Comparison of ENCODE assay signal across 26 mouse cellular contexts in genomic region chr8:125727797-125728196, GRCm38 (mm10). TPM values are rescaled to one million over a fixed set of nuclear protein-coding genes. Genes with fewer than 3 reads are reported as not detected.
A peak's percentile ranks its signal among the peaks of the same experiment; 100 is the strongest.
DNase-seq lines count a peak whose midpoint lies in the region; ATAC-seq and TF ChIP-seq lines count a peak whose summit lies in the region.
"Had no signal": no experiment of that assay in that cellular context is flagged by ENCODE, and none has a peak within 500 bp of the region (broad histone marks: within the 10 kb centered on the region; RNA-seq: fewer than 3 reads in every experiment).

No protein-coding gene starts in this region.

- H3K27me3 ChIP-seq in liver, postnatal 0 days (ENCODE audit: insufficient read depth, low read length): no peaks in the 10 kb centered on the region
- H3K27me3 ChIP-seq in liver, embryonic 12.5 days (replicated peaks): peaks cover 8% of the 10 kb centered on the region; the same call in 1 of the 2 replicates
- no peaks in the 10 kb centered on the region for H3K27me3 ChIP-seq in limb, embryonic 10.5 days (ENCODE audit: low read depth, poor library complexity, severe bottlenecking)
- no peaks in the 10 kb centered on the region for H3K27me3 ChIP-seq in lung, postnatal 0 days (replicated peaks; ENCODE audit: insufficient read depth, low read length)
- H3K27me3 ChIP-seq: CH12.LX; forebrain, embryonic 13.5 days; heart, embryonic 15.5 days; liver, embryonic 13.5 days; midbrain, embryonic 12.5 days had no signal

- H3K4me2 ChIP-seq in liver, postnatal 0 days (ENCODE audit: low read depth, low read length): no peak overlapping the region
- no peak overlapping the region for H3K4me2 ChIP-seq in liver, embryonic 12.5 days
- H3K4me2 ChIP-seq in lung, postnatal 0 days (replicated peaks; ENCODE audit: low read depth, low read length): no peak overlapping the region
- H3K4me2 ChIP-seq: forebrain, embryonic 13.5 days; heart, embryonic 15.5 days; hindbrain, embryonic 14.5 days; liver, embryonic 13.5 days; midbrain, embryonic 12.5 days had no signal

- no peak for ATAC-seq in liver, postnatal 0 days
- no peak for ATAC-seq in liver, embryonic 12.5 days
- peak; percentile 71 for ATAC-seq in lung, postnatal 0 days
- ATAC-seq: forebrain, embryonic 13.5 days; inflammation-experienced regulatory T-cells, adult 6 months had no signal

- TF ChIP-seq EP300 in liver, postnatal 0 days (IDR thresholded peaks at IDR 0.05; ENCODE audit: low read depth): no peak
- TF ChIP-seq EP300 in lung, postnatal 0 days (IDR thresholded peaks at IDR 0.05): no peak

- no peak for DNase-seq in liver, postnatal 0 days
- no peak for DNase-seq in limb, embryonic 10.5 days (ENCODE audit: low spot score)
- peak; percentile 69 for DNase-seq in lung, postnatal 0 days (ENCODE audit: low spot score)
- no peak for DNase-seq in left cerebral cortex, adult 18-20 months (ENCODE audit: low spot score in 2 of 2)
- no peak for DNase-seq in spleen, adult 12 weeks (ENCODE audit: low spot score)
- no peak for DNase-seq in T-cell, adult 2 months (ENCODE audit: low spot score)
- DNase-seq: adrenal gland, postnatal 14 days; B cell, adult 2 months; cerebellum, adult 9-10 months; heart, adult 2 months; heart, postnatal 4 days; kidney, adult 2 months; kidney, postnatal 25 days; left cerebral cortex, postnatal 4 days; liver, embryonic 13.5 days; spleen, adult 18-20 months had no signal

- no peaks in the 10 kb centered on the region for H3K9me3 ChIP-seq in liver, postnatal 0 days (ENCODE audit: low read length)
- H3K9me3 ChIP-seq in liver, embryonic 12.5 days (replicated peaks): no peaks in the 10 kb centered on the region
- H3K9me3 ChIP-seq in limb, embryonic 10.5 days (replicated peaks): no peaks in the 10 kb centered on the region
- H3K9me3 ChIP-seq in lung, postnatal 0 days (ENCODE audit: low read length): no peaks in the 10 kb centered on the region
- H3K9me3 ChIP-seq: forebrain, embryonic 13.5 days; heart, embryonic 15.5 days; liver, embryonic 13.5 days; midbrain, embryonic 12.5 days had no signal

- H3K9ac ChIP-seq in liver, postnatal 0 days (replicated peaks): no peak overlapping the region
- no peak overlapping the region for H3K9ac ChIP-seq in liver, embryonic 12.5 days
- H3K9ac ChIP-seq in lung, postnatal 0 days (replicated peaks; ENCODE audit: low read depth): no peak overlapping the region
- H3K9ac ChIP-seq: forebrain, embryonic 13.5 days; heart, embryonic 15.5 days; hindbrain, embryonic 14.5 days; liver, embryonic 13.5 days; midbrain, embryonic 12.5 days had no signal

- H3K36me3 ChIP-seq in liver, postnatal 0 days (replicated peaks; ENCODE audit: insufficient read depth, low read length): no peaks in the 10 kb centered on the region
- no peaks in the 10 kb centered on the region for H3K36me3 ChIP-seq in liver, embryonic 12.5 days
- H3K36me3 ChIP-seq in limb, embryonic 10.5 days: no peaks in the 10 kb centered on the region
- no peaks in the 10 kb centered on the region for H3K36me3 ChIP-seq in lung, postnatal 0 days (ENCODE audit: insufficient read depth, low read length)
- H3K36me3 ChIP-seq: heart, embryonic 15.5 days; liver, embryonic 13.5 days; midbrain, embryonic 12.5 days had no signal

- TF ChIP-seq CTCF in liver, postnatal 0 days (IDR thresholded peaks at IDR 0.05; ENCODE audit: low read depth): no peak
- no peak for TF ChIP-seq CTCF in lung, postnatal 0 days (IDR thresholded peaks at IDR 0.05)

- H3K4me3 ChIP-seq in liver, postnatal 0 days (ENCODE audit: low read depth, low read length): no peak overlapping the region
- no peak overlapping the region for H3K4me3 ChIP-seq in liver, embryonic 12.5 days
- H3K4me3 ChIP-seq in limb, embryonic 10.5 days: no peak overlapping the region
- H3K4me3 ChIP-seq in lung, postnatal 0 days (ENCODE audit: low read depth, low read length): no peak overlapping the region
- H3K4me3 ChIP-seq: forebrain, embryonic 13.5 days; heart, adult 2 months; heart, embryonic 15.5 days; layer of hippocampus, adult 2 months; left cerebral cortex, adult 2 months; liver, embryonic 13.5 days; midbrain, embryonic 12.5 days had no signal

- 61% methylated on average over 8 of the region's 8 CpGs for WGBS in liver, postnatal 0 days (ENCODE audit: insufficient replicate concordance)
- WGBS in liver, embryonic 12.5 days (ENCODE audit: insufficient replicate concordance): 54% methylated on average over 8 of the region's 8 CpGs
- WGBS in limb, embryonic 10.5 days: 47% methylated on average over 8 of the region's 8 CpGs
- WGBS in lung, postnatal 0 days: 33% methylated on average over 8 of the region's 8 CpGs

- H3K27ac ChIP-seq in liver, postnatal 0 days (ENCODE audit: low read depth): 0 out of 2 replicates have a peak overlapping the region, but pooled peaks have one; percentile 41
- H3K27ac ChIP-seq in liver, embryonic 12.5 days: no peak overlapping the region
- H3K27ac ChIP-seq in limb, embryonic 10.5 days: 0 out of 2 replicates have a peak overlapping the region, but pooled peaks have one; percentile 15
- H3K27ac ChIP-seq in lung, postnatal 0 days (ENCODE audit: low read length): no peak overlapping the region
- H3K27ac ChIP-seq: forebrain, embryonic 13.5 days; heart, adult 2 months; heart, embryonic 15.5 days; hindbrain, embryonic 14.5 days; layer of hippocampus, adult 2 months; left cerebral cortex, adult 2 months; liver, embryonic 13.5 days; midbrain, embryonic 12.5 days had no signal

- no peaks in the 10 kb centered on the region; the same call in 1 of the 2 replicates for H3K4me1 ChIP-seq in liver, postnatal 0 days (ENCODE audit: insufficient read depth)
- H3K4me1 ChIP-seq in liver, embryonic 12.5 days: no peaks in the 10 kb centered on the region; the same call in 1 of the 2 replicates
- peaks cover 22% of the 10 kb centered on the region for H3K4me1 ChIP-seq in limb, embryonic 10.5 days
- no peaks in the 10 kb centered on the region for H3K4me1 ChIP-seq in lung, postnatal 0 days (ENCODE audit: insufficient read depth, low read depth, low read length)
- H3K4me1 ChIP-seq: forebrain, embryonic 13.5 days; midbrain, embryonic 12.5 days had no signal

RNA-seq across cellular contexts. Expression of gene Ntpcr, which starts 2.0 kb away (rescaled TPM):
- polyA plus RNA-seq in liver, postnatal 0 days (2015; fragmentation: Nextera tagmentation; extraction: Ambion mirVana): 15.7 and 17.6 TPM in 2 replicates
- 22.2 and 22.5 TPM in 2 replicates for polyA plus RNA-seq in liver, embryonic 12.5 days (2016; fragmentation: Nextera tagmentation; extraction: Ambion mirVana)
- polyA plus RNA-seq in limb, embryonic 10.5 days (2016; fragmentation: Nextera tagmentation; extraction: Ambion mirVana): 18.4 and 20.2 TPM in 2 replicates
- 31.2 and 34.0 TPM in 2 replicates for polyA plus RNA-seq in lung, postnatal 0 days (2015; fragmentation: Nextera tagmentation; extraction: Ambion mirVana)
- 10 to 100 TPM; 22.9 to 23.1 TPM for total RNA-seq in left cerebral cortex, adult 18-20 months (2021)

RNA-seq across cellular contexts. Expression of gene Map10, which starts 58.2 kb away (rescaled TPM):
- 0.67 and 0.78 TPM in 2 replicates for polyA plus RNA-seq in liver, postnatal 0 days (2015; fragmentation: Nextera tagmentation; extraction: Ambion mirVana)
- 1.3 TPM in 2 replicates for polyA plus RNA-seq in liver, embryonic 12.5 days (2016; fragmentation: Nextera tagmentation; extraction: Ambion mirVana)
- 5.6 and 7.8 TPM in 2 replicates for polyA plus RNA-seq in limb, embryonic 10.5 days (2016; fragmentation: Nextera tagmentation; extraction: Ambion mirVana)
- polyA plus RNA-seq in lung, postnatal 0 days (2015; fragmentation: Nextera tagmentation; extraction: Ambion mirVana): 3.6 and 3.7 TPM in 2 replicates
- 1 to 10 TPM; 4.5 to 4.8 TPM for total RNA-seq in left cerebral cortex, adult 18-20 months (2021)
- total RNA-seq: MEL had no signal

Comparison
In these comparisons a context has a peak if more than half of its experiments do, and no peak if none do; other contexts are left out.
1. H3K27ac ChIP-seq: peak in liver, postnatal 0 days (single experiment) and limb, embryonic 10.5 days (single experiment); none in liver, embryonic 12.5 days (single experiment) and lung, postnatal 0 days (single experiment).